Mouse (Mus musculus): ENCODE results near the gene Srgn.
"Not testable (repeated sequence)": the region's sequence is repeated elsewhere in the genome, so short reads cannot be mapped to it uniquely, and the experiment has no call there.

The Srgn gene

DNA sequence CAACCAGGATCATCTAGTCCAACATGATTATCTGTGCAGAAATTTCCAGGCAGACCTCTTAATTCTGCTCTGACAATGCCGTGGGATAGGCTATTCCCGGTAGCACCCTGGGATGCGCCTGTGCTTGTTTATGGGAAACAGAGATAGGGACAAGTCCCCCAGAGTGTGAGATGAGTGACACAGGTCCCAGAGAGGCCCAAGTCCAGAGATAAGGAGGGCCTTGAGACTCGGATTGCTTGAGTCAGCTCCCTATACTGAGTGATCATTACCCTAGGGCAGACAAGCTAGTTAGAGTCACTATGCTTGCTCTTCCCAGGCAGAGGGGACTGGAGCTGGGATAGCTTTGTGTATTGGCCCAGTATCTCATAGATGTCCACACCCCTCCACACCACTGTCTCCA lies 5.5 kb downstream of the Srgn start:
- no peak for DNase-seq (ENCODE audit: low spot score in 2 of 2)

DNA sequence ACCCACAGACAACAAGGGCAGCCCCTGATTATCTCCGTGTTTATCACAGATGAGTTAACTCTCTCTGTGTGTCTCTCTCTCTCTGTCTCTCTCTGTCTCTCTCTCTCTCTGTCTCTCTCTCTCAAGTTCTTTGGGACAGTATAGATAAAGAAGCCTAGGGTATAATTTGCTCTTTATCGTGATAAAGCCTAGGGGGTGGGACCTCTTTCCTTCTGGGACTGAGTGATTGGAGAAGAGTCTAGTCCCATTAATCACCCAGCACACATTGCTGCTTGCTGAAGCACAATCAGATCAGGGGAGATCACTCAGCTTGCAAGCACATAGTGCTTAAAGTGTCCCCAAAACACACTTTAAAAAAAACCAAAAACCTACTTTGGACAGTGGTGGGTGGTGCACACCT lies 6.3 kb downstream of the Srgn start:
- no peak for DNase-seq (ENCODE audit: low spot score in 2 of 2)

GRCm38 (mm10) chr10:62517511-62517910 lies 9.7 kb downstream of the Srgn start:
- no peak for DNase-seq (ENCODE audit: low spot score in 2 of 2)

- no peak for DNase-seq (ENCODE audit: low spot score in 2 of 2)
Measured at GRCm38 (mm10) chr10:62512855-62513254, 14.4 kb downstream of the Srgn start.

GRCm38 (mm10) chr10:62511528-62511927 lies 15.7 kb downstream of the Srgn start:
- DNase-seq (ENCODE audit: low spot score in 2 of 2) = no peak

GRCm38 (mm10) chr10:62509032-62509656 lies 18.1 kb downstream of the Srgn start:
- DNase-seq (ENCODE audit: low spot score in 2 of 2) = no peak

DNA sequence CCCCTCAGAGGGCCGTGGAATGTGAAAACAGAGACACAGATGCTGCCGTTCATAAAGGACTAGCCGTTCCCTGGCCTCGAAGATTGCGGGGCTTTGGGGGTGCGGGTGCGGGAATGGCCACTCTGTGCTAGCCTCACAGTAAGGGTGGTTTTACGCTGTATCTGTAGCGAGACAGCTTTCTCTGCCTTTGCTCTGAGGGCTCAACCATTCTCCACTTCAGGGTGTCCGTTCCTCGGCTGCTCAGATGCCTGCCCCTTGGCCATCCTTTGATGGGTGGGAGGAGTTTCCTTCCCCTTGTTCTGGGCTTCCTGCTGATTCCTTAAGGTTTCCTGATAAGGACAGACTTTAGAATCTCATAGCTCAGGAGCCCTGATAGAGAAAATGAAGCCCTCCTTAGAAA lies 18.8 kb downstream of the Srgn start:
- DNase-seq (ENCODE audit: low spot score in 2 of 2) = no peak

GRCm38 (mm10) chr10:62507591-62508308 lies 19.5 kb downstream of the Srgn start:
- DNase-seq (ENCODE audit: low spot score in 2 of 2) = peak; percentile 81 to 82

DNA sequence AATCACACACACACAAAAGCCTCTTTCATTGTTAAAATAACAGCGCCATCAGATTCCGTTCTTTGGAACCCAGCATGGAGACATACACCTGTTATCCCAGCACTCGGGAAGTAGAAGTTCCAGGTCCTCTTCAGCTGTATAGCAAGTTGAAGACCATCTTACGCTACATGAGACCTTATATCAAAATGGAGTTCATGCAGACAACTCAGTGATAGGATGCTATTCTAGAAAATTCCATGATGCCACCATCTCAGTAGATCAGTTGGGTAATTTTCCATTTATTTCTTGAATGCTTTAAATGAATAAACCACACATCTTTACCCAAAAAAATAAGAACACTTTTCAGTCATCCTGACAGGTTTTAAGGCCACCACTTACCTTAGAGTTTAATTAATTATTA lies 20.2 kb downstream of the Srgn start:
- DNase-seq (ENCODE audit: low spot score in 2 of 2) = no peak

DNA sequence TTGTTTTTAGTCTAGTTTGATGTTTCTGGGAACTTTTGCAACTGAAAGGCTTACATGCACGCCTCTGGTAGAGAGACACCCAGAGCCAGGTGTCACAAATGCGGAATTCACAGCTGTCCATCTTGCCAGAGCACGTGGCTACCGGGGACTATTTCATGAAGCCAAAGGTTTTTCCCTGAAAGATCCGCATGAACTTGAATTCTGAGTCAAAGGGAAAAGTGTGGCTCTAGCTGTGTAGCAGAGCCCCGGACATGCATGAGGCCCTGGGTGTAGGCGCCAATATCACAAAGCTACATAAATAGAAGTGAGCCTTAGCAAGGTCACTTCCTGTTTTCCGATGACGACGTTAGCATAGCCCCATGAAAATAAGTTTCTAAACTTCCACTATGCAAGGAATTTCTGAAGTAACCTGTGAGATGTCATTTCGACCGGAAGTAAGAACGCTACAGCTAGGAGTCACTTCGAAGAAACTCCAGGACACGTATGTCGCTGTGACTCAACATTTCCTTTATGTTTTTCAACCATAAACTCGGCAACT lies 21.2 kb downstream of the Srgn start:
- DNase-seq (ENCODE audit: low spot score in 2 of 2) = peak; percentile 62 to 65

DNA sequence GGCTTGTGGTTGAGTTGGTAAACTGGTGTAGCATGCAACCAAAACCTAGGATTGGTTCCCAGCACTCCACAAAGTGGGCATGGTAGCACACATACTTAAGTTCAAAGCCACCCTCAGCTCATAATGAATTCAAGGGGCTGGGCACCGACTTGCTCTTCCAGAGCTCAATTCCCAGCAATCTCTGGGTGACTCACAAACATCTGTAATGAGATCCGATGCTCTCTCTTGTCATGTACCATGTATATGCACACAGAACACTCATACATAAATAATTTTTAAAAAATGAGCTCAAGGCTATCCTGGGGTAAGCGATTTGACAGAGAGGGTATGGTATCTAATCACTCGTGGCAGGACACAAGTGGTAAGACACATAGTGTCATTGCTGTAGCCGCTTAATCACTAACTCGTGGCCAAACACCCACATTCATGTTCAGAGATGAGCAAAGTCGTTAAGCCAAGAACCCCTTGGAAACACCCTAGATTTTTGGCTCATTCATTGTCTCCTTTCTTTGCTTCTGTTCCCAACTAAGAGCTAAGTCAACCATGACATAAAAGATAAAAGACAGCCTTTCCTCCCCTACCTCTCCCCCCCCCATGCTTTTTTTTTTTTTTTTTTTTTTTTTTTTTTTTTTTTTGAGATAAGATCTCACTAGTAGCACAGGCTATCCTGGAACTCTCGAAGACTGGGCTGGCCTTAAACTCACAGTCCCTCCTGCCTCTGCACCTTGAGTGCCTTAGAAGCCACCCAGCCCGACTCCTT lies 21.8 kb downstream of the Srgn start:
- DNase-seq (ENCODE audit: low spot score in 2 of 2) = no peak

DNA sequence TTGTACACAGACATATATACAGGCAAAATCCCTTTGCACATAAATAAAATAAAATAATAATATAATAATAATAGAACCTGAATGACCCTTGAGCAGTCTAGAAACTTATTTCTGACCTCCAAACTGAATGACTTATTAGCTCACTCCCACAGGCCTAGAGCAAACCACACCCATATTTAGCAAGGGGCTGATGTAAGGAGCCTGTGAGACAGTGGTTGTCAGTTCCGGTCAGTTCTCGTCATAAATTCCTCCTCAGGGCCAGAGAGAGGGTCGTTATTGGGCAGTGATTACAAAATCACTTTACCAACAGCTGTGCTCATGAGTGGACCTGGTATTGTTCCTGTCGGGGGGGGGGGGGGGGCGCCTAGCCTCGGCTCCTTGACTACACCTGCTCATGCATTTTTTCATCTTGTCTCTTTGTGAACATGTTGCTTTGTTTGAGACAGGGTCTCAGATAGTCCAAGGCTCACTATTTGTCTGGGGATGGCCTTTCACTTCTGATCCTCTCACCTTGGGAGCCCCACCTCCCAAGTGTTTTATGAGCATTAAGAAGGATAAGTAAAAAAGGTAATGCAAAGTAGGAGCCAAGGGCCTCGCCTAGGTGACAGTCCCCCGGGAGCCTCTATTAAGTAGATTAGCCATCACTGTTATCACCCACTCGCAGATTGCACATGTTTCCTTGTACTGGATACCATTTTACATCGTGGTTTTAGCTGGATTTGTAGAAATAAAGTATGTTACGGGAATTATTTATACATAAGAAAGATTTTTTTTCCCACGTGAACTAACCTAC lies 23.2 kb downstream of the Srgn start:
- DNase-seq (ENCODE audit: low spot score in 2 of 2) = peak in 1 of 2 experiments; percentile 63

DNA sequence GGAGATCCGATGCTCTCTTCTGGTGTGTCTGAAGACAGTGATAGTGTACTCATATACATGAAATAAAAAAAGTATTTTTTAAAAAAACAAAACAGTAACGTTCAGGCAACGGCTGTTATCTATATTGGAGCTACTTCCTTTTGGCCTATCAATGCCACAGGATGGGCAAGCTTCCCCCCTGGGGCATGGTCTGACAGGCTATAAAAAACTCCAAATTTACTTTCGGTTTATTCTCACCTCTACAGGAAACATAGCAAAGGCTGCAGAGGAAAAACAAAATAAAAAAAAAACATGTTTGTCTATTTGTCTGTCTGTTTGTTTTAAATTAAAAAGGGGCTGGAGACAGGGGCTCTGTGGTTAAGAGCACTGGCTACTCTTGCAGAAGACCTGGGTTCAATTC lies 23.9 kb downstream of the Srgn start:
- DNase-seq (ENCODE audit: low spot score in 2 of 2) = no peak

DNA sequence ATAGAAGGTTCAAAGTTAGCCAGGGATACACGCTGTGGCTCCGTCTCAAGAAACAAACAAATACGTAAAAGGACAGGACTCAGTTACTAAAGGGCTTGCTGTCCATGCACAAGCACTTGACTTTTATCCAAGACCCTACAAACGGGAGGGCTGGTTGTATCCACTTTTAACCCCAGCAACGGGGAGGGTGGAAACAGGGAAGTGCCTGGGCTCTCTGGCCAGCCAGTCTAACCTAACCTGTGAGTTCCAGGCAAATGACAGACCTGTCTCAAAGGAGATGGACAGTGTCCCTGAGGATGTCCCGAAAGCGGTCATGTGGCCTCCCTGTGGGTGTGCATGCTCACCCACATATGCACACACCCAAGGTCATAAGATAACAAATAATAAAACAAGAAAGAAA lies 25.3 kb downstream of the Srgn start:
- DNase-seq (ENCODE audit: low spot score in 2 of 2) = no peak

DNA sequence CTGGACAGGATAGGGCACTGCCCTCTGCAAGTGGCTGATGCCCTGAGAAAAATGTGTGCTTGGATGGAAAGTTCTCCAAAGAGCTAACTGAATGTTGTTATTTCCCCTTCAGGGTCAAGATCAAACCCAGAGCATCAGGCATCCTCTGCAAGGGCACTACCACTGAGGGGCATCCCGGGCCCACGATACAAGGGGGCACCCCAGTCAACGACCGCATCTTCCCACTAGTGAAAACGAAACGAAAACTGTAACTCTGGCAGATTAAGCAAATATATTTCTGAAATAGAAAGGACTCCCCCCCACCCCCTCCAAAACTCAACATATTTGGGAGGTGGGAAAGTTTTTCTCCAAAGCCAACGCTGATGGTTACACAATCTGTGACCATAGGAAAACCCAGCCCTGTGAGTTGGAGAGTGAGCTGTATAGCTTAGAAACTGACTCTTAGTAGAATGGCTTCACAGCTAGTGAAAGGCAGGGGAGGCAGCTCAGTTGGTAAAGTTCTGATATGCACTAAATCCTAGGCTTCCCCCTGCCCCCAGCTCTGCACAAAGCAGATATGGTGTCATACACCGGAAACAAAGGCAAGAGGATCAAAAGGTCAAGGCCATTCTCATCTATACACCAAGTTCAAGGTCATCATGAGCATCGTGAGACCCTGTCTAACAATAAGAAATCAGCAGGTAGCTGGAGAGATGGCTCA lies 26.2 kb downstream of the Srgn start:
- peak in 1 of 2 experiments; percentile 45 for DNase-seq (ENCODE audit: low spot score in 2 of 2)

DNA sequence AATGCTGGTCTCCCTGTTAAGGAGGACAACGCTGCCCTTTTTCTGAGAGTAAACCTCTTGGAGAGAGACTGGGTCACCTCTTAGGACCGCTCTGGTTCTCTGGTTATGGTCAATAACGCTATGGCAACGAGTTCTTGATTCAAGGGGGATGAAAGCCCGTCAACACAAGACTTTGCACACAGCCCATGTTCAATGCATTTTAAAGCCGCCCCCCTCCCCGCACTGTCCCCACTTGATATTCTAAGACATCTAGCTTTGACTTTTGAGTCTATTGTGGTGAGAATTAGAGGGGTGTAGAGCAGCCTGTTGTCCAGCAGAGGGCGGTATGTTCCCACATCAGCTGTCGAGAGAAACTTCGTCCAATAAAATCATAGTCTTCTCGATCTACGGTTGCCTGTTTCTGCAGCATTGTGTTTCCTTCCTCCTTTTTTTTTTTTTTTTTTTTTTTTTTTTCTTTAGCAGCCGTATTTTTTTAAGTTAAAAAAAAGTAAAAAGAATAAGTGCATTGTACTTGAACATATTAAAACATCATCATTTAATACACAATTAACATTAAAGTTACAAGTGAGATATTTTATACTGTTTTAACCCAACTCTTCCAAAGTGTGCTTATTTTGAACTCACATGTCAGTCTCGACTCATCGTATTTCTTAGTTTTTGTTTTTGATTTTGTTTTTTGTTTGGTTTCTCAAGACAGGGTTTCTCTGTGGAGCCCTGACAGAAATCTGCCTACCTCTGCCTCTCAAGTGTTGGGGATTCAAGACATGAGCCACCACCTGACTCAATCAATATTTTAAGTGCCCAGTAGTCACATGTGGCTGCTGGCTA lies 26.9 kb downstream of the Srgn start:
- peak; percentile 61 to 77 for DNase-seq (ENCODE audit: low spot score in 2 of 2)

- DNase-seq (ENCODE audit: low spot score in 2 of 2) = not testable (repeated sequence)
Measured at GRCm38 (mm10) chr10:62491681-62492080, 35.6 kb downstream of the Srgn start.

DNA sequence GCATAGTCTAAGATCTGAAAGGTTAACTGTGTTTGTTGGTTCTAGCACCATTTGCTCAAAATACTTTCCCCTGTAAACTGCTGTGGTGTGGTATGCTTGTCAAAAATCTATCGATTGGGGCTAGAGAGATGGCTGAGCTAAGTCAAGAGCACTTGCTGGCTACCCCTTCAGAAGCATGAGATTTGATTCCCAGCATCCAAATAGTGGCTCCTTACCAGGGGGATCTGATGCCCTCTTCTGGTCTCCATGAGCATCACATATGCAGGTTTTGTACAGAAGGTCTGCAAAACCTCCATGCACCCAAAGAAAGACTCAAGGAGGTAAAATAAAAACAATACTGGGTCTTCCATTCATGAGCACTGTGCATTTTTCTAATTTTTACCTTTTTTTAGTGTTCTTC lies 39.0 kb downstream of the Srgn start:
- no peak for DNase-seq (ENCODE audit: low spot score in 2 of 2)

DNA sequence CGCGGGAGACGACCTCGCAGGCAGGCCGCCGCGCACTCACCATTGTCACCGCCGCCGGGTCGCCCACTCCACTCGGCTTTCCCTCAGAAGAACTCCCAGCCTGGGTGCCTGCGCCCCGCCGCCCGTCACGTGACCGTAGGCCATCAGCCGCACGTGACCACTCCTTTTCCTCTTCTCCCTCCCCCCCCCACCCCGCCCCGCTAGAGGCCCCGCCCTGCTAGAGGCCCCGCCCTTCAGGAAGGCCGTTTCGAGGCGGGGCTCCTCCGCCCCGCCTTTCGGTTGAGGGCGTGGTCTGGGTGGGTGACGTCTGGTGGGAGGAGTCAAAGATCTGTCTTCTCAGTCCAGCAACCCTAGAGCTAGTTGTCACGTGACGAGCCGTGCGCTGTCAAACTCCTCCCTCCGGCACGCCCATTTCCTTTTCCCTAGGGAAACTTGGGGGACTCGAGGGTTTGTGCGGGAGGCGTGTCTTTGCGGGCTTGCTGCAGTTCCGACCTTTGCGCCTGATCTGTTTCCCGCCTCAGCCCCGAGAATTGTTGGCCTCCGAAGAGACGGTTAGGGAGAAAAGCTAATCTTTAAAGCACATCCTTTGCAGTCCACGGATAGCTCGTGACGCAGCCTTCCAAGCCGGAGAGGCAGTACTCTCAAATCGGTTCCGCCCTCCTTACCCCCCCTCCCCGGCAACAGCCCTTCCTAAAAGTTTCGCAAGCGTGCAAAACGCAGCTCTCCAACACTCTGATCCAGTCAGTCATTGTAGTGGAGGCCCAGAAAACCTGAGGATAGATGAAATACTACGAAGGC lies 40.4 kb downstream of the Srgn start, which contains the start of gene Vps26a:
TSS of gene Vps26a (minus strand) at position 188 of the 798 bp plus-strand sequence.
- DNase-seq (ENCODE audit: low spot score in 2 of 2) = peak; percentile 97 to 98
